Mouse (Mus musculus) thymus, adult 2 months (tissue): ENCODE measurements at regions not wholly inside any gene's neighbourhood (a gene's known extent, or its start where the extent isn't known, plus 50 kb on each side); places are given as distances from the start of the nearest gene placed in this dataset.

ENCODE experiments used
- CTCF ChIP-seq: fragments of 200-500 bp; IDR thresholded peaks from 2 replicates; pipeline ENCODE4 v1.5.1; 2012; ENCODE audit warnings: mild to moderate bottlenecking, control low read depth, low read length, moderate library complexity, borderline replicate concordance; ENCODE audit not compliant: control insufficient read depth, poor library complexity, insufficient read depth; ENCODE audit errors: extremely low read depth
- POLR2A ChIP-seq: fragments of 200-500 bp; IDR thresholded peaks from 2 replicates; pipeline ENCODE4 v1.6.1; 2012; ENCODE audit warnings: mild to moderate bottlenecking, low read length, control low read depth, moderate library complexity; ENCODE audit not compliant: control insufficient read depth, poor library complexity, insufficient read depth; ENCODE audit errors: extremely low read depth

GRCm38 (mm10) chr5:75731236-75731635 lies 156.5 kb downstream of the Kit start:
- no peak for TF ChIP-seq POLR2A
- TF ChIP-seq CTCF, result no peak
